Mouse (Mus musculus) myocyte (in vitro differentiated cells): ENCODE measurements at regions not wholly inside any gene's neighbourhood (a gene's known extent, or its start where the extent isn't known, plus 50 kb on each side); places are given as distances from the start of the nearest gene placed in this dataset.

Experiments used
- H3K27me3 ChIP-seq: one replicate; pipeline ENCODE4 v1.6.1; 2011; ENCODE audit not compliant: control insufficient read depth, insufficient read depth, insufficient read length
- H3K36me3 ChIP-seq: one replicate; pipeline ENCODE4 v1.6.1; 2011; ENCODE audit not compliant: control insufficient read depth, insufficient read depth
- H3K4me2 ChIP-seq: one replicate; pipeline ENCODE4 v1.6.1; 2011; ENCODE audit warnings: low read depth, control low read depth
- H3K4me3 ChIP-seq: one replicate; pipeline ENCODE4 v1.5.1; 2011; ENCODE audit warnings: mild to moderate bottlenecking, control low read depth, moderate library complexity
- H3K79me2 ChIP-seq: one replicate; pipeline ENCODE4 v1.6.1; 2011; ENCODE audit not compliant: control insufficient read depth, insufficient read depth
- H3ac ChIP-seq: one replicate; pipeline ENCODE4 v1.6.1; 2011; ENCODE audit not compliant: control insufficient read depth, insufficient read length
- CEBPB ChIP-seq: IDR thresholded peaks from 2 replicates; pipeline ENCODE4 v1.6.1; 2011; ENCODE audit warnings: mild to moderate bottlenecking, moderate library complexity; ENCODE audit not compliant: poor library complexity, insufficient read depth, severe bottlenecking
- E2F4 ChIP-seq: IDR thresholded peaks from one replicate; pipeline ENCODE4 v1.6.1; 2011; ENCODE audit warnings: mild to moderate bottlenecking, control low read depth, moderate library complexity; ENCODE audit not compliant: insufficient read depth
- MAX ChIP-seq: IDR thresholded peaks from one replicate; pipeline ENCODE4 v1.6.1; 2011; ENCODE audit warnings: low read depth, mild to moderate bottlenecking, control low read depth
- MYOD1 ChIP-seq, 3 experiments: IDR thresholded peaks; one replicate each; pipeline ENCODE4 v1.6.1; 2011; ENCODE audit warnings: control low read depth in 2 of 3, low read depth in 2 of 3, mild to moderate bottlenecking in 2 of 3, moderate library complexity in 1 of 3; ENCODE audit not compliant: insufficient read length in 2 of 3, control insufficient read depth in 1 of 3
- MYOG ChIP-seq, 3 experiments: IDR thresholded peaks; one replicate each; pipeline ENCODE4 v1.6.1; 2011; ENCODE audit warnings: control low read depth in 2 of 3, low read depth in 2 of 3, mild to moderate bottlenecking in 2 of 3; ENCODE audit not compliant: insufficient read length in 2 of 3, control insufficient read depth in 1 of 3, insufficient read depth in 1 of 3
- POLR2A ChIP-seq: IDR thresholded peaks from one replicate; pipeline ENCODE4 v1.6.1; 2011; ENCODE audit warnings: low read depth, mild to moderate bottlenecking, control low read depth, moderate library complexity; ENCODE audit not compliant: insufficient read length
- POLR2AphosphoS2 ChIP-seq: IDR thresholded peaks from one replicate; pipeline ENCODE4 v1.6.1; 2011; ENCODE audit warnings: low read depth, control low read depth; ENCODE audit not compliant: insufficient read length
- REST ChIP-seq: IDR thresholded peaks from one replicate; pipeline ENCODE4 v1.6.1; 2011; ENCODE audit warnings: mild to moderate bottlenecking, control low read depth, moderate library complexity; ENCODE audit not compliant: insufficient read depth, insufficient read length
- SRF ChIP-seq: IDR thresholded peaks from one replicate; pipeline ENCODE4 v1.6.1; 2011; ENCODE audit warnings: low read depth; ENCODE audit not compliant: control insufficient read depth, insufficient read length
- TCF12 ChIP-seq: IDR thresholded peaks from one replicate; pipeline ENCODE4 v1.6.1; 2011; ENCODE audit warnings: mild to moderate bottlenecking, control low read depth; ENCODE audit not compliant: poor library complexity, insufficient read depth, severe bottlenecking
- TCF3 ChIP-seq: IDR thresholded peaks from one replicate; pipeline ENCODE4 v1.6.1; 2011; ENCODE audit warnings: low read depth, control low read depth; ENCODE audit not compliant: insufficient read length
- USF1 ChIP-seq: IDR thresholded peaks from one replicate; pipeline ENCODE4 v1.6.1; 2011; ENCODE audit warnings: low read depth, mild to moderate bottlenecking, control low read depth, moderate library complexity

DNA sequence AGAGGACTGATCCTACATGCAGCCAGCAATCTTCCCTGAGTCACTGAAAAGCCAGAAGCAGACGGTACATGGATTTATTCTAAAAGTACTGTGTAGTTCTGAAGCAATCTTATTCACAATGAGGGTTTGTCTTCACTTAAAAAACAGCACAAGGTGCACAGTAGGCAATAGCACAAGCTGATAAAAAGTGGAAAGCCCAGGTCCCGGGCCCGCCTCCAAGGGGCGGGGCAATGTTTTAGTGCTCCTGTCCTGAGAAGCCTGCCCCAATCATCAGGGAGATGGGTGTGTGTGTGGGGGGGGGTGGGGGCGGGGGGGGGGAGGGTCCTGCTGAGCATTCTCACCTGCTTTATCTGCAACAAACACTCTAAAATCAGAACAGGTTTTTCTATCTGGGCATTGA, 133.1 kb upstream of the Irx1 start:
- Histone ChIP-seq H3K27me3 (no peaks in the 10 kb centered on the region), H3K36me3 (no peaks in the 10 kb centered on the region), H3ac (no peak overlapping the region), H3K79me2 (no peaks in the 10 kb centered on the region), H3K4me3 (no peak overlapping the region), H3K4me2 (no peak overlapping the region)
- TF ChIP-seq TCF3 (no peak), REST (no peak), POLR2A (no peak), CEBPB (no peak), TCF12 (no peak), MYOD1 (IDR thresholded peaks at IDR 0.05; ENCODE audit: control insufficient read depth in 1 of 3, insufficient read length in 2 of 3, low read depth in 2 of 3) (no peak), SRF (no peak), POLR2AphosphoS2 (no peak)

DNA sequence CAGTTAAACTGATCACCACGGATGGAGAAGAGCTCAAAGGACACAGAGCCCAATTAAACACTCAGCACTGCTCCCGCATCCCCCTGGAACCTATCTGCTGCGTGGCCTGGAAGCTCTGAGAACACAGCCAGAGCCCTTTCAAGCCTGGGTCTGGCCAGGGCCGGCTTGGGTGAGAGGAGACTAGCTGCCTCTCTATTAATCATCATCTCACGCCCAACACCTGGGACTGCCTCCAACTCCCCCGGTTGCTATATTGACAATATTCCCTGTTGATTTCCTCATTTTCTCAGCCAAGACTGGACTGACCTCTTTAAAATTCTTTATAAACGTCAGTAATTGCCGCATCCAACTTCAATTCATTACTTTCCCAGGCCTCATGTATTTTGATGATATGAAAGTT, 133.7 kb upstream of the Irx1 start:
- TF ChIP-seq POLR2A (no peak), USF1 (no peak), TCF12 (no peak), SRF (no peak), POLR2AphosphoS2 (no peak), E2F4 (no peak), MYOG (IDR thresholded peaks at IDR 0.05; ENCODE audit: control insufficient read depth in 1 of 3, insufficient read depth in 1 of 3, insufficient read length in 2 of 3, low read depth in 2 of 3) (no peak), TCF3 (no peak), MAX (no peak), MYOD1 (IDR thresholded peaks at IDR 0.05; ENCODE audit: control insufficient read depth in 1 of 3, insufficient read length in 2 of 3, low read depth in 2 of 3) (no peak), REST (no peak), CEBPB (no peak)

GRCm38 (mm10) chr13:72097811-72098210, 134.3 kb upstream of the Irx1 start:
- no peaks in the 10 kb centered on the region for H3K79me2 ChIP-seq
- no peak for TF ChIP-seq REST
- TF ChIP-seq SRF = no peak
- no peak for TF ChIP-seq MYOD1 (IDR thresholded peaks at IDR 0.05; ENCODE audit: control insufficient read depth in 1 of 3, insufficient read length in 2 of 3, low read depth in 2 of 3)
- TF ChIP-seq TCF12 = no peak
- no peak for TF ChIP-seq MYOG (IDR thresholded peaks at IDR 0.05; ENCODE audit: control insufficient read depth in 1 of 3, insufficient read depth in 1 of 3, insufficient read length in 2 of 3, low read depth in 2 of 3)
- H3K36me3 ChIP-seq = no peaks in the 10 kb centered on the region
- H3K4me3 ChIP-seq = no peak overlapping the region
- no peak overlapping the region for H3K4me2 ChIP-seq
- no peaks in the 10 kb centered on the region for H3K27me3 ChIP-seq
- H3ac ChIP-seq = no peak overlapping the region

More for the DNA sequence above, 133.7 kb upstream of the Irx1 start:
- no peaks in the 10 kb centered on the region for H3K79me2 ChIP-seq
- H3K4me3 ChIP-seq = no peak overlapping the region
- H3ac ChIP-seq = no peak overlapping the region
- H3K4me2 ChIP-seq = no peak overlapping the region
- no peaks in the 10 kb centered on the region for H3K36me3 ChIP-seq
- no peaks in the 10 kb centered on the region for H3K27me3 ChIP-seq

GRCm38 (mm10) chr13:72100741-72101140, 137.2 kb upstream of the Irx1 start:
- Histone ChIP-seq H3K36me3 (no peaks in the 10 kb centered on the region), H3K4me2 (no peak overlapping the region), H3K79me2 (no peaks in the 10 kb centered on the region), H3K4me3 (no peak overlapping the region), H3K27me3 (no peaks in the 10 kb centered on the region), H3ac (no peak overlapping the region)
- TF ChIP-seq CEBPB (no peak), POLR2A (no peak), REST (no peak), E2F4 (no peak), MYOG (IDR thresholded peaks at IDR 0.05; ENCODE audit: control insufficient read depth in 1 of 3, insufficient read depth in 1 of 3, insufficient read length in 2 of 3, low read depth in 2 of 3) (no peak), TCF3 (no peak), MAX (no peak), USF1 (no peak), SRF (no peak), TCF12 (no peak), POLR2AphosphoS2 (no peak), MYOD1 (IDR thresholded peaks at IDR 0.05; ENCODE audit: control insufficient read depth in 1 of 3, insufficient read length in 2 of 3, low read depth in 2 of 3) (no peak)

- Histone ChIP-seq H3K4me3 (no peak overlapping the region), H3K27me3 (no peaks in the 10 kb centered on the region), H3K36me3 (no peaks in the 10 kb centered on the region), H3K4me2 (no peak overlapping the region), H3K79me2 (no peaks in the 10 kb centered on the region), H3ac (no peak overlapping the region)
- TF ChIP-seq POLR2A = no peak
- TF ChIP-seq POLR2AphosphoS2 = no peak
- no peak for TF ChIP-seq MYOG (IDR thresholded peaks at IDR 0.05; ENCODE audit: control insufficient read depth in 1 of 3, insufficient read depth in 1 of 3, insufficient read length in 2 of 3, low read depth in 2 of 3)
- no peak for TF ChIP-seq SRF
- no peak for TF ChIP-seq E2F4
- TF ChIP-seq USF1 = no peak
- TF ChIP-seq TCF12 = no peak
- no peak for TF ChIP-seq TCF3
- no peak for TF ChIP-seq MYOD1 (IDR thresholded peaks at IDR 0.05; ENCODE audit: control insufficient read depth in 1 of 3, insufficient read length in 2 of 3, low read depth in 2 of 3)
Measured at GRCm38 (mm10) chr13:72108666-72109065, 145.1 kb upstream of the Irx1 start.
